8 mouse cellular contexts compared by ENCODE assay signal in the genomic region with DNA sequence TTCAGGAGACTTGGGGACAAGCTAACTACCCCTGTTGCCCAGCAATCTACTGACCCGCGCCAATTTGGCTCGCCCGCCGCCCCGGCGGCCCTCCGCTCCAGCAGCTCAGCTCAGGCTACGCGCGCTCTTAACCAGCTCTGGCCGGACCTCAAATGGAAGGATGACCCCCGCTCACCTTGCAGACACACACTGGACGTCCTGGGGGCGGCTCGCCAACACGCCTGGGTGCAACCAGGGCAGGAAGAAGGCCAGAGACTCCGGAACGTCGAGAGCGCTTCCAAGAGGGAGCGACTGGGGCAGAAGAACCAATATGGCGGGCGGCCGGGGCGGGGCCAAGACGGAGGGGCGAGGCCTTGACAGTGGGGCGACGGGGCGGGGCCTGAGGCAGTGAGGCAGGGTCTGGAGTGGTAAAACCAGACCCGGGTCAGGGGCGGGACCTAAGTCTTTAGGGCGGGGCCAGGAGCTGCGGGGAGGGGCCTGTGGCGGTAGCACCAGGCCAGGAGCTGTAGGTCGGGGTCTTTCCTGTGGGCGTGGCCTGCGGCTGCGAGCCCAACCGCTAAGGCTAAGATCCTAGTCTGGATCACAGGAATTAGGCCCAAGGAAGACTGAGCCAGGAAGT. TPM values are rescaled to one million over a fixed set of nuclear protein-coding genes. Genes with fewer than 3 reads are reported as not detected.
DNase-seq lines count a peak whose midpoint lies in the region; ATAC-seq and TF ChIP-seq lines count a peak whose summit lies in the region.

A gene (minus strand): TSS at position 503 of the 619 bp plus-strand sequence.

- H3K36me3 ChIP-seq in C2C12 (ENCODE audit: control insufficient read depth, insufficient read depth): peaks cover 4% of the 10 kb centered on the region
- H3K36me3 ChIP-seq in erythroblast, embryonic 14.5 days (ENCODE audit: control insufficient read depth): peaks cover 23% of the 10 kb centered on the region
- H3K36me3 ChIP-seq in heart, embryonic 12.5 days: peaks cover 7% of the 10 kb centered on the region; the same call in 1 of the 2 replicates
- no peaks in the 10 kb centered on the region for H3K36me3 ChIP-seq in kidney, postnatal 0 days (ENCODE audit: insufficient read depth, low read length)
- H3K36me3 ChIP-seq in liver, embryonic 12.5 days: peaks cover 18% of the 10 kb centered on the region; the same call in 1 of the 2 replicates
- H3K36me3 ChIP-seq in stomach, embryonic 15.5 days: no peaks in the 10 kb centered on the region

- no peaks in the 10 kb centered on the region for H3K27me3 ChIP-seq in C2C12 (ENCODE audit: control insufficient read depth, insufficient read depth, insufficient read length)
- no peaks in the 10 kb centered on the region; the same call in 1 of the 2 replicates for H3K27me3 ChIP-seq in erythroblast, embryonic 14.5 days (ENCODE audit: control insufficient read depth)
- H3K27me3 ChIP-seq in heart, embryonic 12.5 days (replicated peaks): no peaks in the 10 kb centered on the region
- no peaks in the 10 kb centered on the region for H3K27me3 ChIP-seq in kidney, postnatal 0 days (ENCODE audit: insufficient read depth, low read length)
- H3K27me3 ChIP-seq in liver, embryonic 12.5 days (replicated peaks): 0 out of 2 replicates have a peak, but pooled peaks cover 7% of the 10 kb centered on the region
- H3K27me3 ChIP-seq in stomach, embryonic 15.5 days (replicated peaks): no peaks in the 10 kb centered on the region

- peak within 1 kb of the TSS; percentile 87 for H3K27ac ChIP-seq in heart, embryonic 12.5 days (ENCODE audit: poor library complexity, severe bottlenecking)
- H3K27ac ChIP-seq in kidney, postnatal 0 days: peak within 1 kb of the TSS; percentile 85
- peak within 1 kb of the TSS; percentile 75 for H3K27ac ChIP-seq in liver, embryonic 12.5 days
- H3K27ac ChIP-seq in stomach, embryonic 15.5 days: peak within 1 kb of the TSS; percentile 83; the same call in 1 of the 2 replicates

- ATAC-seq in heart, embryonic 12.5 days (ENCODE audit: insufficient number of reproducible peaks, low FRiP score): peak; percentile 99
- peak; percentile 99 for ATAC-seq in kidney, postnatal 0 days (replicated peaks; ENCODE audit: low FRiP score, low read depth)
- ATAC-seq in liver, embryonic 12.5 days: peak; percentile 98
- peak; percentile 99 for ATAC-seq in stomach, embryonic 15.5 days (ENCODE audit: insufficient read depth, low FRiP score, low read depth)

- H3K9me3 ChIP-seq in erythroblast, embryonic 14.5 days (ENCODE audit: control insufficient read depth, low read length): peaks cover 8% of the 10 kb centered on the region
- H3K9me3 ChIP-seq in heart, embryonic 12.5 days (replicated peaks): no peaks in the 10 kb centered on the region
- H3K9me3 ChIP-seq in kidney, postnatal 0 days (replicated peaks; ENCODE audit: low read length): no peaks in the 10 kb centered on the region
- no peaks in the 10 kb centered on the region for H3K9me3 ChIP-seq in liver, embryonic 12.5 days (replicated peaks)
- H3K9me3 ChIP-seq in stomach, embryonic 15.5 days: no peaks in the 10 kb centered on the region

- H3K79me2 ChIP-seq in C2C12 (ENCODE audit: control insufficient read depth, insufficient read depth): peaks cover 49% of the 10 kb centered on the region

- no peak for TF ChIP-seq CTCF in C2C12 (IDR thresholded peaks at IDR 0.05; ENCODE audit: control insufficient read depth, insufficient read depth, insufficient read length)
- no peak for TF ChIP-seq CTCF in brain, embryonic 14.5 days (IDR thresholded peaks at IDR 0.05; ENCODE audit: borderline replicate concordance, extremely low read depth, insufficient read depth, insufficient read length)
- TF ChIP-seq CTCF in kidney, postnatal 0 days (IDR thresholded peaks at IDR 0.05; ENCODE audit: low read depth): no peak

- H3K4me3 ChIP-seq in C2C12 (ENCODE audit: insufficient read depth, poor library complexity, severe bottlenecking): peak within 1 kb of the TSS; percentile 40
- peak within 1 kb of the TSS; percentile 86 for H3K4me3 ChIP-seq in erythroblast, embryonic 14.5 days (replicated peaks)
- H3K4me3 ChIP-seq in heart, embryonic 12.5 days: peak within 1 kb of the TSS; percentile 73
- H3K4me3 ChIP-seq in kidney, postnatal 0 days (replicated peaks; ENCODE audit: low read depth, low read length): peak within 1 kb of the TSS; percentile 59
- peak within 1 kb of the TSS; percentile 74 for H3K4me3 ChIP-seq in liver, embryonic 12.5 days
- H3K4me3 ChIP-seq in stomach, embryonic 15.5 days (replicated peaks): peak within 1 kb of the TSS; percentile 58

- DNase-seq in brain, embryonic 14.5 days (ENCODE audit: low read depth): peak; percentile 97
- DNase-seq in kidney, postnatal 0 days (ENCODE audit: low spot score): peak; percentile 95
- DNase-seq in natural killer cell, adult 2 months (ENCODE audit: low spot score in 2 of 2): peak; percentile 86 to 91

- peaks cover 12% of the 10 kb centered on the region for H3K4me1 ChIP-seq in erythroblast, embryonic 14.5 days (ENCODE audit: control insufficient read depth)
- no peaks in the 10 kb centered on the region; the same call in 1 of the 2 replicates for H3K4me1 ChIP-seq in heart, embryonic 12.5 days (replicated peaks)
- no peaks in the 10 kb centered on the region for H3K4me1 ChIP-seq in kidney, postnatal 0 days (replicated peaks; ENCODE audit: insufficient read depth, low read length)
- H3K4me1 ChIP-seq in liver, embryonic 12.5 days: peaks cover 10% of the 10 kb centered on the region; the same call in 1 of the 2 replicates
- H3K4me1 ChIP-seq in stomach, embryonic 15.5 days: no peaks in the 10 kb centered on the region

- H3K9ac ChIP-seq in heart, embryonic 12.5 days: peak within 1 kb of the TSS; percentile 82
- peak within 1 kb of the TSS; percentile 72 for H3K9ac ChIP-seq in kidney, postnatal 0 days (ENCODE audit: low read depth, low read length)
- peak within 1 kb of the TSS; percentile 78 for H3K9ac ChIP-seq in liver, embryonic 12.5 days
- H3K9ac ChIP-seq in stomach, embryonic 15.5 days: peak within 1 kb of the TSS; percentile 56; the same call in 1 of the 2 replicates

- WGBS in heart, embryonic 12.5 days: 12% methylated on average over 40 of the region's 41 CpGs
- 18% methylated on average over 38 of the region's 41 CpGs for WGBS in kidney, postnatal 0 days
- WGBS in liver, embryonic 12.5 days (ENCODE audit: insufficient replicate concordance): 16% methylated on average over 37 of the region's 41 CpGs
- WGBS in stomach, embryonic 15.5 days: 21% methylated on average over 41 of the region's 41 CpGs

- H3K79me3 ChIP-seq in C2C12 (ENCODE audit: low read depth): peaks cover 38% of the 10 kb centered on the region

- H3K4me2 ChIP-seq in heart, embryonic 12.5 days: peak within 1 kb of the TSS; percentile 72
- H3K4me2 ChIP-seq in kidney, postnatal 0 days (ENCODE audit: low read length): peak within 1 kb of the TSS; percentile 61
- peak within 1 kb of the TSS; percentile 69 for H3K4me2 ChIP-seq in liver, embryonic 12.5 days
- peak within 1 kb of the TSS; percentile 48 for H3K4me2 ChIP-seq in stomach, embryonic 15.5 days

- 0 out of 2 replicates have a peak, but pooled peaks have one; percentile 6 for TF ChIP-seq POLR2A in brain, embryonic 14.5 days (IDR thresholded peaks at IDR 0.05; ENCODE audit: borderline replicate concordance, extremely low read depth, insufficient read depth, insufficient read length, poor library complexity, severe bottlenecking)

- peak within 1 kb of the TSS; percentile 85 for H3ac ChIP-seq in C2C12 (ENCODE audit: control insufficient read depth, insufficient read length, low read depth)

TF ChIP-seq in C2C12, 6 proteins besides CTCF, POLR2A, EP300 and RAD21:
- TF ChIP-seq FOSL1 (IDR thresholded peaks at IDR 0.05; ENCODE audit: insufficient read depth, low read length, poor library complexity, severe bottlenecking) (no peak), USF1 (IDR thresholded peaks at IDR 0.05; ENCODE audit: low read depth) (no peak), MYOD1 (IDR thresholded peaks at IDR 0.05; ENCODE audit: control insufficient read depth, insufficient read length, low read depth) (no peak), MAX (IDR thresholded peaks at IDR 0.05) (no peak), CEBPB (IDR thresholded peaks at IDR 0.05; ENCODE audit: low read depth) (no peak), MYOG (IDR thresholded peaks at IDR 0.05; ENCODE audit: control insufficient read depth, extremely low read depth, insufficient read length) (no peak)

RNA-seq across cellular contexts. Expression of the gene that starts here (rescaled TPM):
- 16.3 TPM for polyA plus RNA-seq in C2C12 (2012; fragmentation: generic; extraction: Trizol)
- 20.0 and 25.2 TPM in 2 replicates for polyA plus RNA-seq in brain, embryonic 14.5 days (2012; rRNA removed)
- 0.06 and 0.11 TPM in 2 replicates for polyA plus RNA-seq in erythroblast, embryonic 14.5 days (2012)
- 36.6 and 38.8 TPM in 2 replicates for polyA plus RNA-seq in heart, embryonic 12.5 days (2016; fragmentation: Nextera tagmentation; extraction: Ambion mirVana)
- polyA plus RNA-seq in kidney, postnatal 0 days (2015; fragmentation: Nextera tagmentation; extraction: Ambion mirVana): 74.3 and 75.0 TPM in 2 replicates
- polyA plus RNA-seq in liver, embryonic 12.5 days (2016; fragmentation: Nextera tagmentation; extraction: Ambion mirVana): 27.4 and 28.9 TPM in 2 replicates
- polyA plus RNA-seq in stomach, embryonic 15.5 days (2015; fragmentation: Nextera tagmentation; extraction: Ambion mirVana): 56.5 and 57.3 TPM in 2 replicates

Comparison
In these comparisons a context has a peak if more than half of its experiments do, and no peak if none do; other contexts are left out.
1. Peak in every context shown above with its lines: DNase-seq, ATAC-seq, H3K4me3 ChIP-seq and H3K27ac ChIP-seq.
2. RNA of the gene that starts here (polyA plus RNA-seq): 74.3 to 75.0 TPM in kidney, postnatal 0 days, 56.5 to 57.3 TPM in stomach, embryonic 15.5 days, 36.6 to 38.8 TPM in heart, embryonic 12.5 days, 27.4 to 28.9 TPM in liver, embryonic 12.5 days, 20.0 to 25.2 TPM in brain, embryonic 14.5 days and 16.3 TPM in C2C12 (single experiment); 0.06 to 0.11 TPM in erythroblast, embryonic 14.5 days; every median in the first group is over 10 times any median in the second.